Mouse (Mus musculus): ENCODE results near the gene AC140267.1.

The AC140267.1 gene

DNA sequence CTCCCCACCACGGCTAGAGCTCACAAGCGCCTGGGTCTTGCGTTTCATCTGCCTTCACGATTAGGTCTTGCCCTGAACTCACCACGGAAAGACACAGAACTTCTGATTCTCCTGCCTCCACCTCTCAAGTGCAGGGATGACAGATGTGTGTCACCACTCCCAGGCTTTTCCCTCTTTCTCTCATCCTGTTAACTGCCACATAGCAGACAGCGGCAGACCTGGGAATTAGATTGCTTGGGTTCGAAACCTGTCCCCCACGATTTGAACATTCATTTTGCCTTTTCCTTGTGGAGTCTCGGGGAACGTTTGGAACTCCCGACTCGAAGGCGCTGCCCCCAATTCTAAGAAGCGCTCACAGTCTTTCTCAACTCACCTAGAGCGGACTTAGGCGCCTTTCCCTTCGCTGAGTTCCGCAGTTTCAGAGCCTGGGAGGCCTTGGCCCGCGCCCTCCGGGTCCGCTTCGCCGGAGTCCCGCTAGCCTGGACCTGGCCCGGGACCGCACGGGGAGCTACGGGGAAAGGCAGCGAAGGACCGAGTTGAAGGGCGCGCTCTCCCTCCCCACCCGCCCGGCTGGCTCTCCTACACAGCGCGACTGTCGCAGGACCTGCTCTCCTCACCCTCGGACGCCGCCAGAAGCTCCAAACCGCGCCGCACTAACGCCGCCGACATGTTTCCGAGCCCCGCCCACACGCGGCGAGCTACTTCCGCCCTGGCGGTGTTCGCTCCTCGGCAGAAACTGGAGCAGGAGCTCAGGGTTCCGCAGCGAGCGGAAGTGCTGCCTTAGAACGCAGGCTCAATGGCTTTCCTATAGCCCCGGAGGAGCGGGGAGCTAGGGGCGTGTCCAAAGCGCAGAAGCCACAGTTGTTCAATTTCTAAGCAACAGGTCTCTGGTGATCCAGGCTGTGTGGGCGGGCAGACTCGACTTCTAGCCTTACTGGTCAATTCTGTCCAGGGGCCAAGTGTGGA lies 28.3 kb downstream of the AC140267.1 start, which contains the start of gene Rps19bp1:
Gene Rps19bp1 (minus strand): TSS at position 706 of the 966 bp plus-strand sequence.
- peak; percentile 90 for DNase-seq (ENCODE audit: low spot score)

DNA sequence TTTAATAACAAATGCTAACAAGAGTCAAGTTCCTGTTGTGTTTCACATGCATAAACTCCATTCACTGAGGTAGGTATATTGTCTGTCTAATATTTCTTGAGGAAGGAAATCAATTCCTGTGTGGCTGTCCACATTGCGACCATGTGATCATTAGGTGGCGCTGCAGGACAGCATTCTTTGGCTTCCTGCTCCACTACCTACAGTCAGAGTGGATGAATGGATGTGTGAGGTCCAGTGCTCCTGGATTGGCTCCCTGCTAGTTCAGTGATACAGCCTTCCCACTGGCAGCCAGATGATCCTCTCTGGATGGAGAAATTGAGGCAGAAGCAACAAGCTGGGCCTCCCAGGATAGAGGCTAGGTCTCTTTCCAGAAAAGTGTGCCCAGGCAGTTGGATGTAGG lies 30.6 kb downstream of the AC140267.1 start:
- DNase-seq (ENCODE audit: low spot score) = peak; percentile 82

DNA sequence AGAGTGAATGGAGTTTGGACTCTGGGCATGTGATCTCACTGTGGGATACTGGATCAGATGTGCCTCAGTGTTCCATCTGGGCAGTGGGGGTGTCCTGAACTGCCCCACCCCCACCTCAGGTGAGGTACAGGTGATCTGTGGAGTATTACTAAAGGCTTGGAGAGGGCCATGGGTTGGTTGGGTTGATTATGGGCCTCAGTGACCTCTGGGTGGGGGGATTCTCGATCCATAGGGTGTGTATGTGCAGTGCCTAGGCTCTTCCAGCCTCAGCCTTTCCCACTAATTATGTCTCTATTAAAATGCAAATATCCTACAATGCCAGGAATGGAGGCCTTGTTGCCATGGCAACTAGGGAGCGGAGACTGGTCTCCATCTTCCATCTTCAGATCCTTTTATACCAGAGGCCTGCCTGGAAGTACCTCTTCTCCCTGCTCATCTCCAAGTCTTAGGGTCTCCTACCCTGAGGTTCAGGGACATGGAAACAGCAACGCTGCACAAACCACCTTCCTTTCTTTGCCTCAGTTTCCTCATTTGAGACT lies 36.3 kb downstream of the AC140267.1 start:
- no peak for DNase-seq (ENCODE audit: low spot score)

DNA sequence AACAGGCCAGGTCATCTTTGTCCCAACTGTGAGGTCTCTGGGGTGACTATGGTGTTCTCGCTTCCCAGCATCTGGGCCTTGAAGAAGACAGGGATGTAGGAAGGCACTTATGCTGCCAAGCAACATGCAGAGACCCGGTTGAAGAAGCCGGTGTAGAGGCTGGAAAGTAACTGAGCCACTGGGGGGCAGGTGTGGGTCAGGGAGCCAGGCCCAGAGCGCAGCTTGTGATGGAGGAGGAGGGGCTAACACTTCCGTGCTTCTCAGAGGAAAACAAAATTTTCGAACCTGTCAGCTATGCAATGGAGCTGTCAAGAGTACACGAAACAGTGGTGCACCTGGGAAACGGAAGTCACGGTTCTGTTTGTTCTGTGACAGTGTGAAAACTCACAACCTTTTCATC lies 41.5 kb downstream of the AC140267.1 start:
- DNase-seq (ENCODE audit: low spot score) = no peak

DNA sequence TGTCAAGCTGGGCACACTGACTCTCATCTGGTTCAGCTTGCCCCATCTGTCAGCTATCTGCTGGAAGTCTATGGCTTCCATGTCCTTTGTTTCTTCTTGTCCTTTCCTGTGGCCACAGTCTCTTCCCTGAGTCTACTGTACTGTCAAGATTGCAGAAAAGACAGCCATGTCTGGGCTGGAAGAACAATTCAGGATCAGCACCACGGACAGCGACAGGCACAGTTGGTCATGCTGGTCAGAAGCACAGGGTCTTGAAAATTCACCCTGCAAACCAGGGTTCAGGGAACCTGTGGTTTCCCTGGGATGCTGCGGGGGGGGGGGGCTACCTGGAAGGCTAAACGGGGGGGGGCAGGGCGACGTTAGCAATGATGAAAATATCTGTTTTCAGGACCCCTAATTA lies 42.0 kb downstream of the AC140267.1 start:
- no peak for DNase-seq (ENCODE audit: low spot score)

DNA sequence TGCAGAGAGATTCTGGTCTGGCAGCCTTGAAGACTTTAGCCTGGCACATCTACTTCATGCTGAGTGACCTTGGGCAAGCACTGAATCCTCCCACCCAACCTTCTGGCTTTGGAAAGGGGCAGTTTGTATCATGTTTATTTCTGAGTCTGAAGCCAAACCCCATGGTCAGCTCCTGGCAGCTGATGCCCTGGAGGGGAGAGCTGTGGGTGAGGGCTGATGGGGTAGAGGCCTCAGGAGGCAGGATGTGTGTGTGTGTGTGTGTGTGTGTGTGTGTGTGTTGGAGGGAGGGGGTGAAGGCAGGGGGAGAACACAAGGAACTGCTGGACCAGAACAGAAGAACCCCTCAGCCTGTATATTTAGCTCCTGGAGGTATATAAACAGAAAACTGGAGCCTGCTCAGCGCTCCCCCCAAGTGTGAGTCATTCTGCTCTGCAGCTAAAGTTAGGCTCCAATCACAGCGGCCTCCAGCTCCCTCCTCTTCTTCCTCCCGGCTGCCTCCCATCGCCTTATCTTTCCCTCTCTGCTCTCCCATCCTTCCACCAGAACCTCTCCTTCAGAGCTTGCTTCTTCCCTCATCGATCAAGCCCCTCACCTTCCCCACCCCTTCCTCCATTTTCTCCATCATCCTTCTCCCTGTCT lies 42.6 kb downstream of the AC140267.1 start:
- no peak for DNase-seq (ENCODE audit: low spot score)

DNA sequence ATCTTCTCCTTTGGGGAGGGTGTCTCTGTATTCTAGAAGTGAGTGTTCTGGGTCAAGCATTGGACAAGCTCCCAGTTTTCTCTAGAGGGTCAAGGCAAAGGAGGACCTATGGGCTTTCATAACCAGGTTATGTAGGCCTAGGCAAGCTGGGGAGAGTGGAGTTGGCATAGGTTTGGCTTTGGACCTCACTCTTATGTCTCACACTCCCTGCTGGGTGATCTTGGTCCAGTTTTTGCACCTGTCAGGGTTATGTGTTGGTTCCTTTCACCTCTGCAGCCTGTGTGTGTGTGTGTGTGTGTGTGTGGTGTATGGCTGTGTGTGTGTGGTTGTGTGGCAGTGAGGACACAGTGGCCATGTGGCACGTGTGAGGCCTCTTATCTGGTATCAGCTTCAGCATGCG lies 43.4 kb downstream of the AC140267.1 start:
- DNase-seq (ENCODE audit: low spot score) = no peak

DNA sequence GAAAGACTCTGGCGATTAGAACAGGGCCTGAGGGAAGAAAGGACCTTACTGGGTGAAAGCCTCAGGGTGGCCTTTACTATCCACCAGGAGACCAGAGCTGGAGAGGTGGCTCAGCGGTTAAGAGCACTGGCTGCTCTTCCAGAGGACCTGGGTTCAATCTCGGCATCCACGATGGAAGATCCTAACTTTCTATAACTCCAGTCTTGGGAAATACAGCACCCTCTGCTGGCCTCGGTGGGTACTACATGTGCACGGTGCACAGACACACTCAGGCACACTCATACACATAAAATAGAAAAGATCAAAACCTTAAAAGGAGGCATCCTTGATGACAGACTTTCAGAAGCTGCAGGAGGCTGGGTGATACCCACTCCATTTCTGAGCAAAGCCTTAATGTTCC lies 45.0 kb downstream of the AC140267.1 start:
- no peak for DNase-seq (ENCODE audit: low spot score)
